Mouse (Mus musculus): ENCODE measurements at regions not wholly inside any gene's neighbourhood (a gene's known extent, or its start where the extent isn't known, plus 50 kb on each side); places are given as distances from the start of the nearest gene placed in this dataset.

GRCm38 (mm10) chr12:110021690-110022089 is 257.2 kb upstream of the Dio3 start:
- ATAC-seq (ENCODE audit: insufficient number of reproducible peaks, insufficient read depth, low FRiP score, low TSS enrichment), result no peak
- peaks cover 17% of the 10 kb centered on the region; the same call in 1 of the 2 replicates for H3K4me1 ChIP-seq
- H3K9me3 ChIP-seq, result no peaks in the 10 kb centered on the region
- 86% methylated on average over 12 of the region's 12 CpGs for WGBS
- no peaks in the 10 kb centered on the region for H3K36me3 ChIP-seq
- no peak overlapping the region for H3K4me2 ChIP-seq (replicated peaks)
- H3K27me3 ChIP-seq, result peaks cover 2% of the 10 kb centered on the region
- H3K9ac ChIP-seq, result no peak overlapping the region
- no peak overlapping the region for H3K27ac ChIP-seq
- no peak overlapping the region for H3K4me3 ChIP-seq

GRCm38 (mm10) chr12:110022631-110023030 is 256.2 kb upstream of the Dio3 start:
- Histone ChIP-seq H3K9me3 (no peaks in the 10 kb centered on the region), H3K4me2 (replicated peaks) (no peak overlapping the region), H3K36me3 (no peaks in the 10 kb centered on the region), H3K4me3 (no peak overlapping the region), H3K4me1 (peaks cover 18% of the 10 kb centered on the region; the same call in 1 of the 2 replicates), H3K9ac (no peak overlapping the region), H3K27ac (no peak overlapping the region), H3K27me3 (peaks cover 2% of the 10 kb centered on the region)
- WGBS, result 65% methylated on average over 6 of the region's 6 CpGs
- no peak for ATAC-seq (ENCODE audit: insufficient number of reproducible peaks, insufficient read depth, low FRiP score, low TSS enrichment)

- H3K4me3 ChIP-seq, result no peak overlapping the region
- no peaks in the 10 kb centered on the region for H3K9me3 ChIP-seq
- no peaks in the 10 kb centered on the region for H3K36me3 ChIP-seq
- H3K9ac ChIP-seq, result no peak overlapping the region
- 51% methylated on average over 11 of the region's 11 CpGs for WGBS
- peaks cover 2% of the 10 kb centered on the region for H3K27me3 ChIP-seq
- ATAC-seq (ENCODE audit: insufficient number of reproducible peaks, insufficient read depth, low FRiP score, low TSS enrichment), result no peak
- H3K4me1 ChIP-seq, result peaks cover 18% of the 10 kb centered on the region; the same call in 1 of the 2 replicates
- no peak overlapping the region for H3K27ac ChIP-seq
- H3K4me2 ChIP-seq (replicated peaks), result no peak overlapping the region
These were observed 255.4 kb upstream of the Dio3 start for GRCm38 (mm10) chr12:110023192-110024101.

GRCm38 (mm10) chr12:110024295-110024694 is 254.6 kb upstream of the Dio3 start:
- peaks cover 18% of the 10 kb centered on the region; the same call in 1 of the 2 replicates for H3K4me1 ChIP-seq
- H3K36me3 ChIP-seq, result no peaks in the 10 kb centered on the region
- H3K4me3 ChIP-seq, result no peak overlapping the region
- ATAC-seq (ENCODE audit: insufficient number of reproducible peaks, insufficient read depth, low FRiP score, low TSS enrichment), result no peak
- 88% methylated on average over 9 of the region's 9 CpGs for WGBS
- no peak overlapping the region for H3K9ac ChIP-seq
- H3K4me2 ChIP-seq (replicated peaks), result no peak overlapping the region
- H3K9me3 ChIP-seq, result no peaks in the 10 kb centered on the region
- no peak overlapping the region for H3K27ac ChIP-seq
- H3K27me3 ChIP-seq, result peaks cover 2% of the 10 kb centered on the region

GRCm38 (mm10) chr12:110025171-110025570 is 253.7 kb upstream of the Dio3 start:
- no peak overlapping the region for H3K27ac ChIP-seq
- H3K4me1 ChIP-seq, result peaks cover 18% of the 10 kb centered on the region; the same call in 1 of the 2 replicates
- WGBS, result 88% methylated on average over 7 of the region's 7 CpGs

GRCm38 (mm10) chr12:110026033-110026750 is 252.7 kb upstream of the Dio3 start:
- Histone ChIP-seq H3K4me2 (replicated peaks) (no peak overlapping the region), H3K4me3 (no peak overlapping the region), H3K4me1 (peaks cover 16% of the 10 kb centered on the region; the same call in 1 of the 2 replicates), H3K36me3 (no peaks in the 10 kb centered on the region), H3K27me3 (peaks cover 2% of the 10 kb centered on the region; the same call in 1 of the 2 replicates), H3K9me3 (no peaks in the 10 kb centered on the region), H3K27ac (no peak overlapping the region), H3K9ac (no peak overlapping the region)
- 41% methylated on average over 11 of the region's 11 CpGs for WGBS
- ATAC-seq (ENCODE audit: insufficient number of reproducible peaks, insufficient read depth, low FRiP score, low TSS enrichment), result no peak

More at GRCm38 (mm10) chr12:110025171-110025570, 253.7 kb upstream of the Dio3 start:
- peaks cover 2% of the 10 kb centered on the region; the same call in 1 of the 2 replicates for H3K27me3 ChIP-seq
- no peaks in the 10 kb centered on the region for H3K9me3 ChIP-seq
- no peaks in the 10 kb centered on the region for H3K36me3 ChIP-seq
- ATAC-seq (ENCODE audit: insufficient number of reproducible peaks, insufficient read depth, low FRiP score, low TSS enrichment), result no peak
- no peak overlapping the region for H3K4me3 ChIP-seq
- no peak overlapping the region for H3K4me2 ChIP-seq (replicated peaks)
- H3K9ac ChIP-seq, result no peak overlapping the region

- no peaks in the 10 kb centered on the region; the same call in 1 of the 2 replicates for H3K27me3 ChIP-seq
- no peak overlapping the region for H3K27ac ChIP-seq
- no peaks in the 10 kb centered on the region for H3K36me3 ChIP-seq
- no peak overlapping the region for H3K4me3 ChIP-seq
- H3K9me3 ChIP-seq, result no peaks in the 10 kb centered on the region
- peaks cover 15% of the 10 kb centered on the region; the same call in 1 of the 2 replicates for H3K4me1 ChIP-seq
- H3K4me2 ChIP-seq (replicated peaks), result no peak overlapping the region
- no peak overlapping the region for H3K9ac ChIP-seq
- ATAC-seq (ENCODE audit: insufficient number of reproducible peaks, insufficient read depth, low FRiP score, low TSS enrichment), result no peak
- 78% methylated on average over 6 of the region's 6 CpGs for WGBS
These were observed 251.5 kb upstream of the Dio3 start for GRCm38 (mm10) chr12:110027345-110027744.

GRCm38 (mm10) chr12:110027976-110028375 is 250.9 kb upstream of the Dio3 start:
- WGBS, result 64% methylated on average over 12 of the region's 12 CpGs
- Histone ChIP-seq H3K4me1 (peaks cover 15% of the 10 kb centered on the region; the same call in 1 of the 2 replicates), H3K4me3 (no peak overlapping the region), H3K27me3 (no peaks in the 10 kb centered on the region; the same call in 1 of the 2 replicates), H3K9ac (no peak overlapping the region), H3K9me3 (no peaks in the 10 kb centered on the region), H3K27ac (no peak overlapping the region), H3K4me2 (replicated peaks) (no peak overlapping the region), H3K36me3 (no peaks in the 10 kb centered on the region)
- ATAC-seq (ENCODE audit: insufficient number of reproducible peaks, insufficient read depth, low FRiP score, low TSS enrichment), result no peak

GRCm38 (mm10) chr12:110028646-110029045 is 250.2 kb upstream of the Dio3 start:
- 39% methylated on average over 9 of the region's 9 CpGs for WGBS
- Histone ChIP-seq H3K4me1 (peaks cover 10% of the 10 kb centered on the region; the same call in 1 of the 2 replicates), H3K9ac (no peak overlapping the region), H3K27me3 (no peaks in the 10 kb centered on the region; the same call in 1 of the 2 replicates), H3K27ac (no peak overlapping the region), H3K36me3 (no peaks in the 10 kb centered on the region), H3K4me2 (replicated peaks) (no peak overlapping the region), H3K9me3 (no peaks in the 10 kb centered on the region), H3K4me3 (no peak overlapping the region)
- no peak for ATAC-seq (ENCODE audit: insufficient number of reproducible peaks, insufficient read depth, low FRiP score, low TSS enrichment)

- no peak for ATAC-seq (ENCODE audit: insufficient number of reproducible peaks, insufficient read depth, low FRiP score, low TSS enrichment)
- no peak overlapping the region for H3K4me3 ChIP-seq
- WGBS, result 45% methylated on average over 6 of the region's 6 CpGs
- no peaks in the 10 kb centered on the region for H3K36me3 ChIP-seq
- peaks cover 5% of the 10 kb centered on the region; the same call in 1 of the 2 replicates for H3K4me1 ChIP-seq
- no peak overlapping the region for H3K27ac ChIP-seq
- H3K9me3 ChIP-seq, result no peaks in the 10 kb centered on the region
- H3K4me2 ChIP-seq (replicated peaks), result no peak overlapping the region
- no peaks in the 10 kb centered on the region; the same call in 1 of the 2 replicates for H3K27me3 ChIP-seq
- no peak overlapping the region for H3K9ac ChIP-seq
These were observed 247.5 kb upstream of the Dio3 start for GRCm38 (mm10) chr12:110031326-110031725.

- H3K36me3 ChIP-seq, result no peaks in the 10 kb centered on the region
- ATAC-seq (ENCODE audit: insufficient number of reproducible peaks, insufficient read depth, low FRiP score, low TSS enrichment), result no peak
- H3K27ac ChIP-seq, result no peak overlapping the region
- 81% methylated on average over 8 of the region's 8 CpGs for WGBS
- H3K4me2 ChIP-seq (replicated peaks), result no peak overlapping the region
- H3K9ac ChIP-seq, result no peak overlapping the region
- no peaks in the 10 kb centered on the region for H3K9me3 ChIP-seq
- H3K4me1 ChIP-seq, result no peaks in the 10 kb centered on the region
- H3K27me3 ChIP-seq, result no peaks in the 10 kb centered on the region
- H3K4me3 ChIP-seq, result no peak overlapping the region
These were observed 243.7 kb upstream of the Dio3 start for GRCm38 (mm10) chr12:110035171-110035570.
